Mouse (Mus musculus) CD4-positive helper T cell, adult 2 months (primary cell): ENCODE measurements around the gene Gm47959.
"Not testable (repeated sequence)": the region's sequence is repeated elsewhere in the genome, so short reads cannot be mapped to it uniquely, and the experiment has no call there.

Experiments
- DNase-seq: peaks from one replicate; pipeline ENCODE4 v3.0.0-alpha.2; 2012; ENCODE audit warnings: low read depth, missing footprints, low spot score

Gm47959 gene

DNA sequence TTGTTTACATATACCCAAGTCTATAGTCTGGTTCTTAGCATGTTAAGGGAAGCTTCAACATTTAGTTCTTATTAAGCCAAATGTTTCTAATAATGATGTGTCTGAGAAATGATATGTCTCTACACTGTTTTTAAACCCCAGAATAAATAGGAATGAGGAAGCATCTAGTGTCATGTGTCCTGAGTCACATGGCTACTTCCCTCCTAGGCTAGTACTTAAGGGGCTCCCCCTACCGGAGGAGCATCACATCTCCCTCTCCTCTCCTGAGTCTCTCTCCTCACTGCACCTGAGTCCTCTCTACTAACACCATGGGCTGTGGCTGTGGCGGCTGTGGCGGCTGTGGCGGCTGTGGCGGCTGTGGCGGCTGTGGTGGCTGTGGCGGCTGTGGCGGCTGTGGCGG, at the start of gene Gm47959:
Gene Gm47959 (plus strand): TSS at position 243 of the 400 bp plus-strand sequence.
- not testable (repeated sequence) for DNase-seq

DNA sequence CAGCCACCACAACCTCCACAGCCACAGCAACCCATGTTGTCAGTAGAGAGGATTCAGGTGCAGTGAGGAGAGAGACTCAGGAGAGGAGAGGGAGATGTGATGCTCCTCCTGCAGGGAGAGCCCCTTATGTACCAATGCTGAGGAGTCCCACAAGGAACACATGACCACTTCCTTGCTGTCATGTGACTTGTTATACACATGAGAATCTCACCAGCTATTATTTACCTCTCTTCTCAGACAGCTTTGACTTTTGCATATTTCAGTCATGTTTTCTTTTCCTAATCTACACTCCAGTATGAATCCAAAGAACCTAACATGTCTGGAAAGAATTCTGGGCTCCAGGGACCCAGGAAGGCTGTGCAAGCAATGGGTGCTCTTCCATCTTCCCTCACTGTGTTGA, 44.4 kb upstream of the Gm47959 start, which contains the start of gene Gm7544:
Gene Gm7544 (minus strand): TSS at position 101 of the 400 bp plus-strand sequence.
- not testable (repeated sequence) for DNase-seq

DNA sequence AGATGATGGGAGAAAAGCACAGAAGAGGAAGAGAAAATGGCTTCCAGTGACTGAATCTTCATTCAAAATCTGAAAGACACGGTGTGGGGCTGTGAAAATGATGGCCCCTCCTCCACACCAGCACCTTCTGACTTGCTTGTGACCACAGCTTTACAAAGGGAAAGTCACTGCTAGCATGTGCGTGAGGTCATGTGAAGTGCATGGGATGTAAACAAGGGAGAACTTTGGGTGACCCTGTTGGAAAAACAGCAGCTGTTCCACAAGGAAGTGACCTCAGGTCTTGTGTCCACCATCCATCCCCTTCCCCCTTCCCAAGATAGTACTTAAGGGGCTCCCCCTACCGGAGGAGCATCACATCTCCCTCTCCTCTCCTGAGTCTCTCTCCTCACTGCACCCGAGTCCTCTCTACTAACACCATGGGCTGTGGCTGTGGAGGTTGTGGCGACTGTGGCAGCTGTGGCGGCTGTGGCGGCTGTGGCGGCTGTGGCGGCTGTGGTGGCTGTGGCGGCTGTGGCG, 40.4 kb upstream of the Gm47959 start, which contains the start of gene Gm47955:
Gene Gm47955 (plus strand): TSS at position 417 of the 516 bp plus-strand sequence.
- DNase-seq = no peak

GRCm38 (mm10) chr1:82966413-82966812, 33.9 kb upstream of the Gm47959 start:
- DNase-seq = no peak

- no peak for DNase-seq
These were observed 28.3 kb upstream of the Gm47959 start for GRCm38 (mm10) chr1:82972046-82972445.

GRCm38 (mm10) chr1:82973244-82973643, 27.1 kb upstream of the Gm47959 start:
- DNase-seq = peak; percentile 23

- peak; percentile 80 for DNase-seq
These were observed 26.4 kb upstream of the Gm47959 start for GRCm38 (mm10) chr1:82973901-82974300.

DNA sequence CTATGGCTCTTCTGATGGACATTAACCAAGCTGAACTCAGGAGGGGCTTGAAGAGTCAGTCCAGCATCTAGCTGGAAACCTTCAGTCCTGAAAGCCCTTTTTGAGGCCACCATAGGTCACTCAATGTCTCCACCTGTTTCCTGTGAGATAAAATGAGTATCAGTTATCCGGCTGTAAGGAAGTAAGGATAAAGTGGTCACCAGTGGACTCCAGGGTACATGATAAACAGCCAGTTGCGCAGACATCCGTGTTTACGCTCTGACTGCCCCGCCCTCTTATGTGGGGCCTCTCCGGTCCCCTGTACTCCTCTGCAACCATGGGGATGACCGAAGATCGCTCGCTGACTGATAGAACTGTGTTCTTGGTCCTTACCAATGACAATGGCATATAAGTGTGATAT, 26.0 kb upstream of the Gm47959 start:
- no peak for DNase-seq

- DNase-seq = peak; percentile 39
These were observed 24.6 kb upstream of the Gm47959 start for GRCm38 (mm10) chr1:82975750-82976149.

DNA sequence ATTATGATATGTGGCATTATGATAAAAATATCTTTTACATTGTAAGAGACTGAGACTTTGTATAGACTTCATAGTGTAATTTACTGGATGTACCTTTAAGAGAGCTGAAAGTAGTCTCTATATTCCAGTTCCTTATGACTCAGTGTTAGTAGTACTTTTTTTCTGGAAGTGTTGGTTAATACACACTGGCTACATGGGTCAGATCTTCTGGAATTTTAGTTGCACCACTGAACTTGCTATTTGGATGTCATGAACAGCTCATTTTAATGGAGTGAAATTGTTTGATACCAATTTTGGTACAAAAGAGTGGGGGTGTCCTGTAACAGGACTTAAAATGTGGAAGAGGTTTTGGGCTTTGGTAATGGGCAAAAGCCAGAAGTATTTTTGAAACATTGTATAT, 22.5 kb upstream of the Gm47959 start:
- no peak for DNase-seq

DNA sequence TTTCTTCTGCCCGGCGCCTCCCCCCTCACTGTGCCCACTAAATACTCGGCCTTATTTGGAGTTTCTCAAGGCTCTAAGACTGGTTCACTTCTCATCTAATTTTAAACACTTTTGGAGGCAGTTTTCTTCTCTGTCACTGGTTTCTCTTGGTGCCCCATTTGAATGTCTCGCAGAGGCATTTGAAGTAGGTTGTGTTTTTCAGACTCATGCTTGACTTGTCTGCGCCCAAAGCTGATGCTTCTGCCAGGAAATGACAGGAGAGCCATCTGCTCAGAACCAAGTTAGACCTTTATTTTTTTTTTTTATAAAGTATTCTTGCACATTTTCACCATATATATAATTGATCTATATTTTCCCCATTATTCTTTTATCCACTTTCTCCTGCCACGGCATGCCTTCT, 13.6 kb upstream of the Gm47959 start:
- DNase-seq = no peak

GRCm38 (mm10) chr1:82987530-82988198, 12.7 kb upstream of the Gm47959 start:
- DNase-seq = peak; percentile 78

- no peak for DNase-seq
These were observed 9.3 kb upstream of the Gm47959 start for GRCm38 (mm10) chr1:82991062-82991461.

- DNase-seq = no peak
These were observed 8.8 kb upstream of the Gm47959 start for GRCm38 (mm10) chr1:82991596-82991995.

DNA sequence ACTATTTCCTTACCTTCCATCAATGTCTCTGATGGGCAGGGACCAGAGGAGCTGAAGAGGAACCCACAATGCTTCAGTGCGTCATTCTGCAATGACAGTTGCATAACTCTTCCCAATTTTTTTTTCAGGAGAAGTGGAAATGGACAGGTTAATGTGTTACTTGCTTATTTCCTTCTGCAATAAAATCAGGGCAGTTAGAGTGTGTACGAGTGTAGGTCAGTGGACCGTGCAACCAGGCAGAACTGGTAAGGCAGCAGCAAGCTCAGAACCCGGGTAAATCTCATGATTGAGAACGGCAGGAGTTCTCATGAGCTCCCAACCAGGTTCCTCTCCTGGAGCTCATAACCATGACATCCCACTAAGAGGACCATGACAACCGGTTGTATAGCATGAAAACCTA, 8.3 kb upstream of the Gm47959 start:
- no peak for DNase-seq

GRCm38 (mm10) chr1:82993947-82994346, 6.4 kb upstream of the Gm47959 start:
- DNase-seq = no peak

DNA sequence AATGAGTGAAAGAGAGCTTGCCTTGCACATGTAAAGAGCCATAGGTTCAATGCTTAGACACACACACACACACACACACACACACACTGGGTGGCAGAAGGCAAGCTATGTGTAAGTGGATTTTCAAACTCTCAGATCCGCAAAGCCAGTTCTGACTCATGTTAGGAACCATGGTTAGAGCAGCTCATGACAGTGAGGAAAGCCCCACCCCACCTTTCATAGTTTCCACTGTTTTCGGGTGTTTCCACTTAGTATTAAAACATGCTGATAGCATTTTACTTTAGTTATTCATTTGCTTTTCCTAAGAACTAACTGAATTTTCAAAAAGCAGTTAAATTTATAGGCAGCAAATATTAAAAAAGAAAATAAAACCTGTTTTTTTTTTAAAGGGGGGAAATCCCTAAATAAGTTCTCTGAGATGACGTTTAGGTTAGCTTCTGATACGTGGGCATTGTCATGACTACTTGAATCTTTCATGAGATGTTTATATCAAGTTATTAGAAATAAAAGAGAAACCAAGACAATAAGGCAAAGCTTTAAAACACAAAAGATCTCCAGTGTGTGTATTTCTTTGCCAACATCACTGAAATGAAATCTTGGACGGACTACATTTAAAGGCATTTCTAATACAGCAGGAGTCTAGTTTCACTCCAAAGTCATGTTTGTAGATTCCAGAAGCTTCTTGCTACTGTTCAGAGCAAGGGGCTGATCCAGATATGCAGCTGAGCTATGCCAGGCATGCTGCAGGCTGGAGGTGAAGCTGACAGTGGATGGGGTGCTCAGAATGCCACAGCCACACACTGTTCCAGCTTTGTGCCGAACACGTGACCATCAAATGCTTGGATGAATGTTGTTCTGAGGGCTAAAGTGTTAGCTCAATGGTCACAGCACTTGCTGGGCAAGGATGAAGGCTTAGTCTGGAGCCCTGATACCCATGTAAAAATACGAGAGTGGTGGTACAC, 6.2 kb downstream of the Gm47959 start:
- peak; percentile 78 for DNase-seq

DNA sequence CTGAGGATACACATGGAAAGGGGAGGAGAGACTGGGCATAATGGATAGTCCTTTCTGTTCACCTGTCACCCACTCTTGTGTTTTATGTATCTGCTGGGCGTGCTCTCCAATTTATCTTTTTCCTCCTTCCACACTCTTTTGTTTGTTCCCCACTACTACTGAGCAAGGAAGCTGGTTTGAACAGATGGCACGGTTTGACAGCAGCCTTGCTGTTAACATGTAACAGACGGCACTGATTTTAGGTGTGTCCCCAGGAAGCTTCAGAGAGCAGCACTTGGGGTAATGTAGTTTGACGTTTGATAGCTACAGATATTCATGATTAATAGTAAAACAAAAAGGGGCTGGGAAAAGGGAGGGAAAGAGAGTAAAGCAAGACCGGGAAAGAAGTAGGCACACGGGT, 7.1 kb downstream of the Gm47959 start:
- no peak for DNase-seq

DNA sequence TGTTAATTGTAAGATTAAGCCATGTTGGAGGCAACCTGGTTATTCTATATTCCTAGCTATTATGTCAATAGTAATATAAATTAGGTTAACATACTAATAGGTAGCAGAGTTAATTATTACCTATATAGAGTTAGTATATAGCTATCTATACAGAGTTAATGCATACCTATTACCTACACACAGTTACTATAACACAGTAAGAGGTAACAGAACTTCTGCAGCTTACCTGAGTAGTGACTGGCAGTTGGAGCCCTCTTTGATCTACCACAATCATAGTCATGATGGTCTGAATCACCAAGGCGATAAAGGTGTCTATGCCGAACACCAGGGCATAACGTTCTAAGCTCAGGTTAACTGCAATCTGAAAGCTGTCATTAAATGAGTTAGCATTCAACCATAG, 14.1 kb downstream of the Gm47959 start:
- DNase-seq = no peak

- DNase-seq = no peak
These were observed 15.1 kb downstream of the Gm47959 start for GRCm38 (mm10) chr1:83015329-83015879.

- no peak for DNase-seq
These were observed 16.2 kb downstream of the Gm47959 start for GRCm38 (mm10) chr1:83016556-83016955.

GRCm38 (mm10) chr1:83031950-83032349, 31.6 kb downstream of the Gm47959 start:
- DNase-seq = no peak
